Mouse (Mus musculus): Measurements from ENCODE around the gene Cyp1a2.
"Not testable (repeated sequence)": the region's sequence is repeated elsewhere in the genome, so short reads cannot be mapped to it uniquely, and the experiment has no call there.

The Cyp1a2 gene

DNA sequence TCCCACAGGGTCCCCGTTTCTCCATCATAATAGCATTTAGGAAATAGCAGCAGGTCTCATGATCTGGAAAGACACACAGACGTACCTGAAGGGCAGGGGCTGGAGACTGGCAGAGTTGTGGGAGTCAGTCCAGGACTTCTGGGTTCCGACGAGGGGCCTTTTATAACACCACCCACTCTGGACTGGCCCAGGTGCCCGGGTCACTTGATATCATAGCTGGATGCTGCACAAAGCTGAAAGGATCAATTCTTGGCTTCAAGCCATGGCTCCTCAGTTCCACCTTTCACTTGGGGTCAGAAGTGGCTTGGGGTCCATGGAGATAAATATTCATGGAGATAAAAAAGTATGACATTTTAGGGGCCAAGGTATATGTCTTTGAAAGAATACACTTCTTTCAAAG is at the start of gene Cyp1a2:
Gene Cyp1a2, minus strand, starts transcription at position 184 of the 400 bp plus-strand sequence.
- DNase-seq (ENCODE audit: low spot score in 2 of 2): no peak

DNA sequence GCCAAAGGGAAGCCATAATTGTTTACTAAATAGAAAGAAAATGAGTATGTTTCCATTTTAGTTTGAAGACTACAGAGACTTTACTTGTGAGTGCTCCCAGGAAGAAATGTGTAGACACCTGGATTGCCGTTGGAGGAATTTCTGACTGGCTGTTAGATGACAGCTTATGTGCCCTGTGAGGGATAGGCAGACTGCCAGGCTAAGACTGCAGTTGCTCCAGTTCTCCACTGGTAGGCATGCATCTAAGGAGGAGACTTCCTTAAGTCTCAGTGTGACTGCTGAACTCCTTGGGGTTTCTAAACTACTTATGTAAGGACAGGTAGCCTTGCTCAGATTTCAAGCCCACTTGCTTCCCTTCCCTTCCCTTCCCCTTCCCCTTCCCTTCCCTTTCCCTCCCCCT is 44.8 kb upstream of the Cyp1a2 start:
- DNase-seq (ENCODE audit: low spot score in 2 of 2): no peak

DNA sequence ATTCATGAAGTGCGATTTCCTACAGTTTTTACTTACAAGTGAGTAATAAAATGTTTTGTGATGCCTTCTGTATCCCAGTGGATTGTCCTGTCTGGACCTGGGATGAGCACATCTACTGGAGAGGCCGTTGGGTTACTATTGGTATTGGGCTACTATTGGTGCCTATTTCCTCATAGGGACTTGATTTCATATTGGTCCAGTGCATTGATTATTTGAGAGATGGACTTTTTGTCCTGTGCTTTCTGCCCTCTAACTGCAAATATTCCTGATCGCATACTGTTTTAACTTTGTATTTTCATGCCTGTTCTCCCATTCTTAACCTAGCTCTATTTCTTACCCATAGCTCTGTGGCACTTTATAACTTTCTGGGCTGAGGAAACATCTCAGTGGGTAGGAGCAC is 41.2 kb upstream of the Cyp1a2 start:
- no peak for DNase-seq (ENCODE audit: low spot score in 2 of 2)

DNA sequence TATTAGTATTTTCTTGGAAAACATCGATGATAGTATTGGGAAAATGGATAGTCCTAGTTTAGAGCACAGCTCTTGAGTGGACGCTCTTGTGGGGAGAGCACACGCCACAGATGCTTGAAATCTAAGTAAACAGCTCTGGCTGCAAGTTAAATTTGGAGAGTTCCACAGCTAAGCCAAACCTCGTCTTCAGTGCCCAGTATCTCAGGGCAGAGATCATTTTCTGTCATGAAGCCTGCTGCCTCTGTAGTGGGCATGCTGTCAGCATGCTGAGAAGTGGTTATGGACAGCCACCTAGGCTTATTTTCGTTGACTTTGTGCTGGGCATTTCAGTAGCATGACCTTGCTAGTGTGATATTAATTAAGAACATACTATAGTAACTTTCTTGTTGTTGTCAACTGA is 40.3 kb upstream of the Cyp1a2 start:
- no peak for DNase-seq (ENCODE audit: low spot score in 2 of 2)

DNA sequence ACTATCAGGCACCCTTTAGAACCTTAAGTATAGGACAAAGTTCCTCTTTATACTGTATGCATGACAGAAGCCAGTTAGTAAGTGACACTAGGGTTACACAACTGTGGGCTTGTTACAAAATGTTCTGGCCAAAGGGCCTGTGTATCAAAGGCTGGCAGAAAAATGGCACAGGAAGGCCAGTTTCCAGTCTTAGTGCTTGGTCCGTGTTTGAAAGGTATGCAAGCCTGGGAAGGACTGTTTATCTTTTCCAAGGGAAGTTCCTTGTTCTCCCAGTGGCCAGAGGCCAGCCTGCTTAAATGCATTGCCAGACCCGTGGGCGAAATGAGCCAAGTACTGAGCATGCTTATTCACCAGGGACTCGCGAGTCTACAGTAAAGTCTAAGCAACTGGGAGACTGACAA is 39.8 kb upstream of the Cyp1a2 start:
- peak; percentile 31 to 33 for DNase-seq (ENCODE audit: low spot score in 2 of 2)

DNA sequence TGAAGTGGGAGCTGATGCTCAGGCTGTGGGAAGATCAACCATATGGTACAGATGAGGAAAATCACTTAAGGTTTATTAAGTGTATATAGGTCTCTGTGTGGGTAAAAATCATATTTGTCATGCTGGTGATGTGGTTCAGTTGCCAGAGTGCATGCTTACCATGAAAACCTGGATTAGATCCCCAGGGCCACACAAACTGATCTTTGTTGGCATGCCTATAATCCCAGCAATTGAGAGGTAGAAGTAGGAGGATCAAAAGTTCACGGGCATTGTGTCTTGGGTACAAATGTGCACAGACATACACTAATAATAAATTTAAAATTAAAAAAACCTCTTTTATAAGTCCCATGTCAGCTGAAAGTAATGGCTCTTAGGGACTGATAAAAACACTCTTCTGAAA is 38.9 kb upstream of the Cyp1a2 start:
- no peak for DNase-seq (ENCODE audit: low spot score in 2 of 2)

DNA sequence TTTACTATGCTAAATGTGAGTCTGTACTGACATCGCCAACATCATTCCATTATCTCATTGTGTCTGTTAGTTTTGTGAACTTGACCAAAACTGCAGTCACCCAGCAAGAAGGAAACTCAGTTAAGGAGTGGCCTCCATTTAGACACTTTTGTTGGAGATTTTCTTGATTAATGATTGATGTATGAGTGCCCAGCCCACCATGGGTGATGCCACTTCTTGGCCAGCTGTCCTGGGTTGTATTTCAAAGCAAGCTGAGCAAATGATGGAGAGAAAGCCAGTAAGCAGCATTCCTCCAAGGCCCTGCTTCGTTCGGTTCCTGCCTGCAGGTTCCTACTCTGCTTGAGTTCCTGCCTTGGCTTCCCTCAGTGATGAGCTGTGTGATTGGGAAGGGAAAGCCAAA is 37.2 kb upstream of the Cyp1a2 start:
- no peak for DNase-seq (ENCODE audit: low spot score in 2 of 2)

DNA sequence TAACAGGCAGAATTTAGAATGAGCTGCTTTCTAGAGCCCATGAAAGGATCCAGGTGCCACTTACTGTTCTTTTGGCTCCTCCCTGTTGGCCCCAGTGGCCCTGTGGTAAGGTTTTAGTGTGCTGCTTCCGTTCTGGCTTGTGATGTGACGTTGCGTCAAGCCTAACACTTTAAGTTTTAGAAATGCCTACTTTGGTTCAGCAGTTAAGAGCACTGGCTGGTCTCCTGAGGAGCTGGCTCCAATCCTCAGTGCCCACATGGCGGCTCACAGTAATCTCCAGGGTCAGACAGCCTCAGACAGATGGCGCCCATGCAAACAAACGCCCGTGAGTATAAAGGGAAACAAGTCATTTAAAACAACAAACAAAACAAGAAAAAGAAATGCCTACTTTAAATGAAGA is 34.9 kb upstream of the Cyp1a2 start:
- no peak for DNase-seq (ENCODE audit: low spot score in 2 of 2)

DNA sequence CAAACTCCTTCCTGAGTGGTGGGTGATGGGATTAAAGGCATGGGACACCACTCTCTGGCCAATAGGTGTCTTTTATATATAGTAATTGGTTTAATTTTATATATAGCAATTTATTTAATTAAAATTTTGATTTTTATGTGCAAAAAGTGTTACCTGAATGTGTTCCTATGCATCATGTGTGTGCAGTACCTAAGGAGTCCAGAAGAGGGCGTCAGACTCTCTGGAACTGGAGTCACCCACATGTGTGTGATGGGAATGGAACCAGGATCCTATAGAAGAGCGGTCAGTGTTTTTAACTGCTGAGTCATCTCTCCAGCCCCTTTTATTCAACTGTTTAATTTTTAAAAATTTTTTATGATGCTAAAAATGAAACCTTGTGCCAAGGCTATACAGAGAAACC is 28.7 kb upstream of the Cyp1a2 start:
- DNase-seq (ENCODE audit: low spot score in 2 of 2): no peak

DNA sequence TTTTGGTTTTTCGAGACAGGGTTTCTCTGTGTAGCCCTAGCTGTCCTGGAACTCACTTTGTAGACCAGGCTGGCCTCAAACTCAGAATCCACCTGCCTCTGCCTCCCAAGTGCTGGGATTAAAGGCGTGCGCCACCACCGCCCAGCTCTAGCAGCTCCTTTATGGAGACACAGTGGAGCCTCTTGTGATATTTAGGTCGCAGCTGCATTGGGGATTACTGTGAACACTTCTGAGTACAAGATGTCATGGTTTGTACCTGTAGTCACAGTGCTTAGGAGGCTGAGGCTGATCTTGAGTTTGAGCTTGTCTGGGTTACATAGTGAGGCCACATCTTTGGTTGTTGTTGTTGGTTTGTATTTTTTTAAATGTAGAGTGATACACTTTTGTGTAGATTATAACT is 26.7 kb upstream of the Cyp1a2 start:
- DNase-seq (ENCODE audit: low spot score in 2 of 2): not testable (repeated sequence)

DNA sequence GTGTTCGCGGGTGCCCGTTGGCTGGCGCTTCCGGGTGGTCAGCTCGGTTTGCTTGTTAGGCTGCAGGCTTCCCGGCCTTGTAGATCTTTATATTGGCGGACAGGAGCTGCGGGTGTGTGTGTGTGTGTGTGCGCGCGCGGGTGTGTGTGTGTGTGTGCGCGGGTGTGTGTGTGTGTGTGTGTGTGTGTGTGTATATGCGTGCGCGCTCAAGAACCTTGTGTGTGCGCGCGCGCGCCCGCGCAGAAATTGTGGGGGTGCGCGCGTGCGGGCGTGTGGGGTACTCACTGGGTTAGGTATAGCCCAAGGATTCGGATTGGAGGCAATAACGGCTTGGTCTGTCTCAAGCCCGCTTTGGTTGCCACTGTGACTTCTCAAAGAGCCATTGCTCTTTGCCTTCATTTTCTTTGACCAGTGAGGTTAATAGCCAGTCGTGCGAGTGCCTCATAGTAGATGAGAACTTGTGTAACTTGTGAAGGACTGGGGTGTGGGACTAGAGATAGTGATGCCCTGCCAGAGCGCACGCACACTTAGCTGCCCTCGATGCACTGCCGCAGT is 25.3 kb upstream of the Cyp1a2 start:
- DNase-seq (ENCODE audit: low spot score in 2 of 2): peak; percentile 36 to 41

DNA sequence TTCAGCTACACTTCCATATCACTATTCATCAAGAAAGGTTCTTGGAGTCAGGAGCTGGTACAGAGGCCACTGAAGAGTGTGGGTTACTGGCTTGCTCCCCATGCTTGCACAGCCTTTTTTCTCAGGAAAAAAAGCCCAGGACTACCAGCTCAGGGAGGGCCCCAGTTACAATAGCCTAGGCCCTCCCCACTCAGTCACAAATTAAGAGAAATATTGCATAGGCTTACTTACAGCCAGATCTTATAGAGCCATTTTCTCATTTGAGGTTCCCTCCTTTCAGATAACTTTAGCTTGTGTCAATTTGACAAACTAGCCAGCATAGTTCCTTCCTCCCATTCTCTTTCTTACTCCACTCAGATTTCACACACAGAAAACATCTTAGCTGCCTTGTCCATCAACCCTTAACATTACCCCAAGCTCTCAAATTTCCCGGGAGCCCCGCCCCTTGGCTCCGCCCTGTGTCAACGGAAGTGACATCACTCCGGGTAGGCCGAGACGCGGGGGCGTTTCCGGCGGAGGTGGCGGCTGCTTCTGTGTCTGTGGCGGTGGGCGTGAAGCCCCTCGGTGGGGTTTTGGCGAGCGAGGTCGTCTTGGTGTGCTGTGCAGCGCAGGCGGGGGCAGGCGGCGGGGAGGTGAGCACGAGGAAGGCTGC is 24.7 kb upstream of the Cyp1a2 start, which contains the start of gene Edc3:
Gene Edc3, plus strand, starts transcription at position 473 of the 652 bp plus-strand sequence.
- peak; percentile 70 to 84 for DNase-seq (ENCODE audit: low spot score in 2 of 2)

DNA sequence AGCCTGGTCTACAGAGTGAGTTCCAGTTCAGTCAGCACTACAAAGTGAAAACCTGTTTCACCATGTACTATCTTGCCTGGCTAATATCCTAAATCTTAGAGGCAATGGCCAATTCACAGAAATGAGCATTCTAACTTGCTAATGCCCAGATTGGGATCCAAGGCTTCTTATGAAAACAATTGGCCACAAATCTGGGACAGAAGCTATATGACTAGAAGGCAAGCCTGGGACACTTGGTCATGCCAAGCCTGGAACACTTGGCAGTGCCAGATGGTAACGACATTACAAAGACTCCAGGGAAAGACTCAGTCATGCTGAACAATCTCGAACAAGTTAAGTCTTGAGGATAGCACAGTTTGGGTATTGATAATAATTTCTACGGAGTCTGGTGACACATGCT is 23.0 kb upstream of the Cyp1a2 start:
- no peak for DNase-seq (ENCODE audit: low spot score in 2 of 2)

DNA sequence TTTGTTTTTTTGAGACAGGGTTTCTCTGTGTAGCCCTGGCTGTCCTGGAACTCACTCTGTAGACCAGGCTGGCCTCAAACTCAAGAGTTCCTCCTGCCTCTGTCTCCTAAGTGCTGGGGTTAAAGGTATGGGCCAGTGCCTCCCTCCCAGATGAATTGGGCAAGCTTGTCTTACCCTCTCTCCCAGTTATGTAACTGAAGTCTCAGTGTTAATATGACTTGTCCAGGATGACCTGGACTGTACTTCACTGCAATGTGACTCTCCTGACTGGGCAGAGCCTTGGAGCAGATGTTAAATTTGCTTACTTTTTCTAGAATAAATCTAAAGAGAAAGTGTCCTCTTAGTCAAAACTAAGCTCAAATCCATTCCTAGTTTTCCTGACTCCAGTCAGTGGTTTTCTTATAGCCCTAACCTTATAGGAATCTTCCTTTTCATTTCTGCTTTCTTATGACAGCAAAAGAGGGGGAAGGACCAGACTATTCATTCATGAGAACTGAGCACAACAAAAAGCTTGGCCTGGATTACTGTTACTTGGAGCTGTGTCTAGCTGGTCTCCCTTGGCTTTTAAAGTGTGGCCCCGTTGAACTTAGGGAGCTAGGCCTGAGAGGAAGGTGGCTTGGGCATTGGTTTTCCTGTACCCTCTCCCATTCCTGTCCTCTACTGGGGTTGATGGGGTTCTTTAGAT is 15.1 kb upstream of the Cyp1a2 start:
- no peak for DNase-seq (ENCODE audit: low spot score in 2 of 2)

DNA sequence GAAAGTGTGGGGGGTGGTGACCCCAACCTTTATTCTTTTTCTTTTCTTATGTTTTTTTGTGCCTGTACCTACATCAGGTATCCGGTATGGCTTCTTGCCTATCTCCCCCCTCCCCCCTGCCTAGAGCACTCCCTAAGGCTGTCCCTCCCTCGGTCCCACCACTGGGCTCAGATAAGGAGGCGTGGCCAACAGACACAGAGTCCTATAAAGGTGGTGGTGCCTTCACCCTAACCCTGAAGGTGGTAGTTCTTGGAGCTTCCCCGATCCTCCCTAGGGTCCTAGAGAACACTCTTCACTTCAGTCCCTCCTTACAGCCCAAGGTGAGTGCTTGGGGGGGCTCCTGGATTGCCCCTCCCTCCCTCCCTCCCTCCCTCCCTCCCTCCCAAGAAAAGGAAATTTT is 13.9 kb upstream of the Cyp1a2 start:
- no peak for DNase-seq (ENCODE audit: low spot score in 2 of 2)

DNA sequence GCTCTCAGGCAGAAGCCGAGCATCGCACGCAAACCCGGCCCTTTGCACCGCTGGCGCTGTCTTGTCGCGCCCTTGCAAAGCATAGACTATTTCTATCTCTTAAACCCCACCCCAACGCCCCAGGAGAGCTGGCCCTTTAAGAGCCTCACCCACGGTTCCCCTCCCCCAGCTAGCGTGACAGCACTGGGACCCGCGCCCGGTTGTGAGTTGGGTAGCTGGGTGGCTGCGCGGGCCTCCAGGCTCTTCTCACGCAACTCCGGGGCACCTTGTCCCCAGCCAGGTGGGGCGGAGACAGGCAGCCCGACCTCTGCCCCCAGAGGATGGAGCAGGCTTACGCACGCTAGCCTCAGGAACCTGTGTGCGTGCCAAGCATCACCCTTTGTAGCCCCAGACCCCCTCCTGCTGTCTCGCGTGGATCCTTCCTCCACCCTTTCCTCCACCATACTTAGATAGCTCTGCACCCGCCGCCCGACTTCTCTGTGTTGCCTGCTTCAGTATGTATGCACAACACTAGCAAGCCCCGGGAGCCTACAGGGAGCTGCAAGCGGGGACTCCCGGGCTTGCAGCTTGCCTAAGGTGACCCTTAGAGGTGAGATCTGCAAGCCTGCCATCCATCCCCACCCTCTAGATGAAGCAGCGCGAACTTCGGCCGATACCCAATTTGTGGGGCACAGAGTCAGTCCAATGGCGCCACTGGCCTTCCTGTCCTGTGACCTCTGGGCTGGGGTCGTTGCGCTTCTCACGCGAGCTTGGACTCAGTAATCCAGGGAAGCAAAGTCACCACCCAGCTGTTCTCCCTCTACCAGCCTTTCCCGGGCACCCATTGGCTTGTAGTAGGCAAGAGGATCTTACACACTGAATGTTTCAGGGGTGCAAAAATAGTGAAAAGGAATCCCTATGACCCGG is 13.1 kb upstream of the Cyp1a2 start:
- DNase-seq (ENCODE audit: low spot score in 2 of 2): peak; percentile 52 to 61

DNA sequence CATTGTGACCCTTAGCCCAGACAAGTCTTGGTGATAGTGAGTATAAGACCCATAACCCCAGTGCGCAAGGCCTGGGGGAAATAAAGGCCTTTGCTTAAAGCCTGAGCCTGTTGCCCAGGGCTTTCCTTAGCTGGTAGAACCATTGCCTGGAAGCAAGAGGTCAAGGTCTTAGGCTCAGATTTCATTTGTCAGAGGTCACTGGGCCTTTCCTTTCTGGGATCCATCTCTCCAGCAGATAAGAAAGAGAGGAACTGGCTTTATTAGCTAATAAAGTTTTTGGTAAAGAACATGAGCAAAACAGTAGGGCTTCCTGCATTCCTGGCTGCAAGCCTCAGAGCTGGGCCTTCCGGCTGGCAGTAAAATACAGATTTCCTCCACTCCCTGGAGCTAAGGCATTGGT is 10.6 kb upstream of the Cyp1a2 start:
- DNase-seq (ENCODE audit: low spot score in 2 of 2): no peak

DNA sequence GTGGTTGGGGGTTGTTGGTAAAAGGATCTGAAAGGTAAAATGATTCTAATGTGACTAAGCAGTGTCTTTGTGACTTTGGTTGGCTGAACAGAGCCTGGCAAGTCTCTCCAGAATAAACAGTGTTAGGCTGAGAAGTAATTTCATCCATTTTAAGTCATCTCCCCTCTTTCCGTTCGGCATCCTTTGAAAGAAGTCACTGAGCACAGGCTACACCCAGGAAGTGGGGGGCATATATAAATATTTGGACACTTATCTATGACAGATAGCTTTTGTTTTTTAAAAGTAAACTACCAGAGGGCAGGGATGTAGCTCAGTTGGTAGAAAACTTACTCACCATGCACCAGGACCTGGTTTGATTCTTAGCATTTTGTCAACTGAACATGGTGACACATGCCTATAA is 5.1 kb upstream of the Cyp1a2 start:
- DNase-seq (ENCODE audit: low spot score in 2 of 2): no peak

DNA sequence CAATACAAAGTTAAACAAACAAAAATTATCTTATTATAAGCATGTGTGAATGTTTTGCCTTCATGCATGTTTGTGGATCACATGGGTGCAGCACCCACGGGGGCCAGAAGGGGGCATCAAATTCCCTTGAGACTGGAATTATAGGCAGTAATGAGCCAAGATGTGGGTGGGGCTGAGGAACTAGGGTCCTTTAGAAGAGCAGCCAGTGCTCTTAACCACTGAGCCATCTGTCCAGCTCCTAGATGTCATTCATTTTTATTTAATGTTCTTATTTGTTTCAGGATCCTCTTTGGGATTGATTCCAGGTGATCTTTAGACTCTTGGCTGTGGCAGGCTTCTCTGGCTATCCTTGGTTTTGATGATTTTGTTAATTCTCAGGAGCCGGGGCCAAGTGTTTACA is 4.7 kb upstream of the Cyp1a2 start:
- DNase-seq (ENCODE audit: low spot score in 2 of 2): no peak

DNA sequence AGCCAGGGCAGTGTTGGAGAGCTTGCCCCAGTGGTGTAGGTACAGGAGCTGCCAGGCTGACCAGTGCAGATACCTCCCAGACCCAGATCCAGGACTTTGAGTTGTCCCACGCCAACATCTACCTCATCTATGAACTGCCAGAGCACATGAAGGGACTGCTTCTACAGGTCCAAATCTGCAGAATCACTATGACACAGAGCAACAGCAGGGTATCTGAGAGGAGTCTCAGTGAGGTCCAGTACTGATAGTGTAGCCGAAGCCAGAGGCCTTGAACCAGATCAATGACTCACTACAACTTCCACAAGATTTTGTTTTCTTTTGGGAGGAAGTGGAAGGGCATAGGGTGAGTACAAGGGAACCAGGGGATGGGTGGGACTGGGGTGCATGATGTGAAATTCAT is 4.2 kb upstream of the Cyp1a2 start, which contains the start of gene Cyp1a1:
Gene Cyp1a1, plus strand, starts transcription at position 178 of the 400 bp plus-strand sequence.
- DNase-seq (ENCODE audit: low spot score in 2 of 2): no peak

DNA sequence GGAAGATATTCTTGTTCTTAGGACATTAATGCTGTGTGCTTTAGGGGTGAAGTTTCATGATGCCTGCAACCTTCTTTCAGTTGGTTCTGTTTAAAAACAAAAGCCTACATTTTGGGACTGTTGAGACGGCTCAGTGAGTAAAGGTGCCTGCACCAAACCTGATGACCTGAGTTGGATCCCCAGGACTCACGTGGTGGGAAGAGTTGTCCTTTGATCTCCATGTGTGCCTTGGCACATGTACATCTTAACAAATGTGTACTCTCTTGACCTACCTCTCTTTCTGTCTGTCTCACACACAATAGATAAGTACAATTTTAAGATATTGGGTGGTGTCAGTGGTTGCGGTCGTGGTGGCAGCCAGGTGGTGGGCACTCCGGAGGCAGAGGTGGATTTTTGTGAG is 2.5 kb upstream of the Cyp1a2 start:
- no peak for DNase-seq (ENCODE audit: low spot score in 2 of 2)

DNA sequence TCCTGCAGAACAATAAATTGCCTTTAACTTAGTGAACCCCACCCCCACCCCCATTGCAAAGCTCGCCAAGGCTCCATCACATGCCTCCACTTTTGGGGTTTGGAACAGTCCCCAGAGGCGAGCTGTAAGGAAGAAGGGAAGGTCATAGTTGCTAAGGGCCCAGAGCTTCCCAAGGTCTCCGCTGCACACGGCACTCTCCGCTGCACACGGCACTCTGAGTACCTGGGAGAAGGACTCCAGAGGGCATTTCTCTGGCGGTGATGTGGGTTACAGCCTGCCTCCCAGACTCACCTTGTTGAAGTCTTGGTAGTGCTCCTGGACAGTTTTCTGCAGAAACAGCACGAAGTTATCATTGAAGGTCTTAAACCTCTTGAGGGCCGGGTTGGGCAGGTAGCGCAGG is 2.1 kb downstream of the Cyp1a2 start:
- no peak for DNase-seq (ENCODE audit: low spot score in 2 of 2)
